Mouse (Mus musculus) heart, adult 2 months (tissue): ENCODE measurements around the gene Efcab6.
A peak's percentile ranks its signal among the peaks of the same experiment; 100 is the strongest.

ENCODE experiments used
- CTCF ChIP-seq: fragments of 200-600 bp; IDR thresholded peaks from 2 replicates; pipeline ENCODE4 v1.8.1; 2022; ENCODE audit warnings: antibody characterized with exemption, mild to moderate bottlenecking, moderate library complexity
- POLR2A ChIP-seq: fragments of 200-500 bp; IDR thresholded peaks from 2 replicates; pipeline ENCODE4 v1.6.1; 2011; ENCODE audit warnings: mild to moderate bottlenecking, low read depth, low read length, control low read depth; ENCODE audit not compliant: insufficient read depth

GRCm38 (mm10) chr15:84053859-84054258, 11.3 kb downstream of the Efcab6 start:
- peak; percentile 91 for TF ChIP-seq CTCF
- TF ChIP-seq POLR2A, result no peak
